Mouse (Mus musculus) megakaryocyte, embryonic 14.5 days (primary cell): ENCODE measurements around the gene Ppa2.

Source experiments
- FLI1 ChIP-seq: IDR thresholded peaks from 2 replicates; pipeline ENCODE4 v1.6.1; 2012; ENCODE audit warnings: low read length, inconsistent platforms, mixed read lengths
- GATA1 ChIP-seq: IDR thresholded peaks from 3 replicates; pipeline ENCODE4 v1.6.1; 2012; ENCODE audit warnings: mixed read lengths, low read length, inconsistent platforms, borderline replicate concordance

DNA sequence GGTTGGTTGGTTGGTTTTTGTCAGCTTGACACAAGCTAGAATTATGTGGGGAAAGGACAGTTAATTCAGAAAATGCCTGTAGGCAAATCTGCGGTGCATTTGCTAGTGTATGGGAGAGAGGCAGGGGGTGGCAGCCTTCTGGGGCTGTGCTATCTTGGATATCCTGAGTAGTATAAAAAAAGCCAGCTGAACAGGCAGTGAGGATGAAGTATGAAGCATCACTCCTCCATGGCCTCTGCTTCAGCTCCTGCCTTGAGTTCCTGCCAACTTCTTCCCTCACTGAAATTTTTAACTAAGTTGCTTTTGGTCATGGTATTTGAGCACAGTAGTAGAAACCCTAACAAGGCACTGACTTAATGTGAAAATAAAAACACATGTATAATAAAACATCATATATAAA, 70.1 kb downstream of the Ppa2 start:
- TF ChIP-seq FLI1 (no peak), GATA1 (no peak)
